Mouse (Mus musculus): ENCODE measurements around the gene Ube2v1. TPM values are rescaled to one million over a fixed set of nuclear protein-coding genes. Genes with fewer than 3 reads are reported as not detected.
"Not testable (repeated sequence)": the region's sequence is repeated elsewhere in the genome, so short reads cannot be mapped to it uniquely, and the experiment has no call there.

Ube2v1 gene
- polyA plus RNA-seq, 1 experiment from 2014 or later, result 209 TPM

DNA sequence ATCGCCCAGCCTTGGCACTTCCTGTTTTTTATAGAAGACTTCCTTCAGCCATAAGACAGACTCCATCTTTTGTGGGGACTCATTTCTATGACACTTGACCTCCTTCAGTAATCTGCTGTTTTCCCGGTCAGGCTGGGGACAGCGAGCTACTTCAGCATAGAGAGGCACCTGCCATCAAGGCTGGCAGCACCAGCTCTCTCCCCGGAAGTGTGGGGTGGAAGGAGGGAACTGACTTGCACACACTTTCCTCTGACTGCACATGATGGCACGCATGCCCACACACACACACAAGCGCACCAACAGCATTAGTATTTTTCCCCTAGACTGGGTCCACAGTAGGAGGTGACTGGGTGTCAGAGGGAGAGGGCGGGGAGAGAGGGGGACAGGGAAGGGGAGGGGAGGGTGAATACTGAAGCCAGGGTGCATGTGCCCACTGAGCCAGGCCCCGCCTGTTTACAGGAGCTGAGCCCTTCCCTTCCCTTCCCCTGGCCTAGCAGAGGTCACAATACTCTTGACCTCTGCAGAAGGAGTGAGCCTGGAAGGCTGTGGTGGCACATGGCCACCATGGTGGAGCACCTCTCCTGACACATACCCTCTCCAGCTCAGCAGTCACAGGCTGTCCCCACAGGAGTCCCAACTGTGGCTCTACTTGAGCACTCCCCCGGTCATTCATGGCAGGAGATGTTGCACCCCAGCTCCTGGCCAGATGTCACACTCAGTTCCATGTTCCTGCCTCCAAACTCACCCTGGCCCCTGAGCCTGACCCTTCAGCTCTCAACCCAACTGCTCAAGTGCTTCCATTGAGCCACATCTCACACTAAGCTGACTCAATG lies 10.4 kb downstream of the Ube2v1 start:
- no peak overlapping the region for H3K4me3 ChIP-seq (ENCODE audit: inconsistent target)
- peaks cover 13% of the 10 kb centered on the region for H3K36me3 ChIP-seq (ENCODE audit: inconsistent target)
- WGBS (ENCODE audit: missing documents), result 74% methylated on average over 8 of the region's 9 CpGs
- peaks cover 100% of the 10 kb centered on the region for H3K79me2 ChIP-seq (ENCODE audit: inconsistent target)
- no peak overlapping the region for H3K27ac ChIP-seq

DNA sequence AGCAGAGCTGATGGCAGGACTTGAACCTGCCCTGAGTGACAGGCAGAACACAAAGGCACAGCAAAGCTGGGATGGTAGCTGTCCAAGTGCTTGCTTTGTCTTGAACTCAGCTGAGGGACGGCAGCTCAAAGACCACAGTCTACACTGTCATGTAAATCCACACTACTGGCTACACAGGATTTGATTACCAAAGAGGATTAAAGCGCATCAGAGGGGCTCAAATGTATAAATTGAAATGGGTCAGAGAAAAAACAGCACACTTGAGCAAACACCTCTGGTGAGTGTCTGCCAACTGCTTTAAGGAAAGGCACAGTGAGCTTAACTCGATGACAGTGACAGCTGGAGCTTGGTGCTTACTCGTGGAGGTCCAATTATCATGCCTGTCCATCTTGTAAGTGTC lies 14.4 kb downstream of the Ube2v1 start:
- Histone ChIP-seq H3K27ac (no peak overlapping the region), H3K4me3 (ENCODE audit: inconsistent target) (no peak overlapping the region), H3K36me3 (ENCODE audit: inconsistent target) (peaks cover 44% of the 10 kb centered on the region), H3K79me2 (ENCODE audit: inconsistent target) (peaks cover 100% of the 10 kb centered on the region)
- WGBS (ENCODE audit: missing documents), result 91% methylated on average over 4 of the region's 4 CpGs

DNA sequence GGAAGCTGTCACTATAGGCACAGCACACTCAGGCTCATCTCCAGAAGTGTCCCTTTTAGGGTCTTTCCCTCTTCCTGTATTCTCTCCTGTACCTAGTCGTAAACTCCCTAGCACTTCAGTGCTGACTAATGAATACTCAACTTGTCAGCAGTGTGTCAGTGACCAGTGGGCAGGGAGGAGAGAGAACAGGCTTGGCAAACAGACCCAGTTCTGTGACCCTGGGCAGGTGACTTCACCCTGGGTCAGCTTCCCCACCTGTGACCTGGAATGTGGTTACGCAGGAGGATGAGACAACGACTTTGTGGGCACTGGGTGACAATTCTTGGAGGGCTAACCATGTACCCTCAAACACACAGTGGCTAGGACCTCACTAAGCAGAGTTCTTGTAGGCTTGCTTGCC lies 14.9 kb downstream of the Ube2v1 start:
- no peak overlapping the region for H3K4me3 ChIP-seq (ENCODE audit: inconsistent target)
- 93% methylated on average over 3 of the region's 3 CpGs for WGBS (ENCODE audit: missing documents)
- H3K27ac ChIP-seq, result no peak overlapping the region
- H3K79me2 ChIP-seq (ENCODE audit: inconsistent target), result peaks cover 100% of the 10 kb centered on the region
- H3K36me3 ChIP-seq (ENCODE audit: inconsistent target), result peaks cover 46% of the 10 kb centered on the region

- 100% methylated on average over 2 of the region's 7 CpGs for WGBS (ENCODE audit: missing documents)
- Histone ChIP-seq H3K36me3 (ENCODE audit: inconsistent target) (peaks cover 64% of the 10 kb centered on the region), H3K79me2 (ENCODE audit: inconsistent target) (peaks cover 81% of the 10 kb centered on the region)
- not testable (repeated sequence) for H3K4me3 ChIP-seq (ENCODE audit: inconsistent target); H3K27ac ChIP-seq
Measured at GRCm38 (mm10) chr2:167613335-167613734, 18.6 kb downstream of the Ube2v1 start.

DNA sequence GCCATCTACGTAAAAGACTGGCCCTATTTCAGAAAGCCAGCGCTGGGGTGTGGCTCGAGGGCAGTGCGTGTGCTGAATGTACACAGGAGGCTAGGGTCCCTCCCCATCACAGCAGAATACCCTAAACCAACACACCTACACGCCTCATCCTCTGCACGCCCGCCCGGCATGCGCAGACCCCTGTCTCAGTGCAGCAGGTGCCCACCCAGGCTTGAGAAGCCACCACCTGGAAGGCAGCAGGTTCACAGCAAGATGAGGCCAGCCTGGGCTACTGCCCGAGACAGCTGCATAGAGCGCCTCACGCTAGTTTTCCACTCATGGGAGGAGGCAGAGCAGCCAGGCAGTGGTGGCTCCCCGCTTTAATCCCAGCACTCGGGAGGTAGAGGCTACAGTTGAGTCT lies 19.8 kb downstream of the Ube2v1 start:
- 93% methylated on average over 12 of the region's 14 CpGs for WGBS (ENCODE audit: missing documents)
- H3K27ac ChIP-seq, result no peak overlapping the region
- no peak overlapping the region for H3K4me3 ChIP-seq (ENCODE audit: inconsistent target)
- H3K79me2 ChIP-seq (ENCODE audit: inconsistent target), result peaks cover 69% of the 10 kb centered on the region
- peaks cover 57% of the 10 kb centered on the region for H3K36me3 ChIP-seq (ENCODE audit: inconsistent target)

DNA sequence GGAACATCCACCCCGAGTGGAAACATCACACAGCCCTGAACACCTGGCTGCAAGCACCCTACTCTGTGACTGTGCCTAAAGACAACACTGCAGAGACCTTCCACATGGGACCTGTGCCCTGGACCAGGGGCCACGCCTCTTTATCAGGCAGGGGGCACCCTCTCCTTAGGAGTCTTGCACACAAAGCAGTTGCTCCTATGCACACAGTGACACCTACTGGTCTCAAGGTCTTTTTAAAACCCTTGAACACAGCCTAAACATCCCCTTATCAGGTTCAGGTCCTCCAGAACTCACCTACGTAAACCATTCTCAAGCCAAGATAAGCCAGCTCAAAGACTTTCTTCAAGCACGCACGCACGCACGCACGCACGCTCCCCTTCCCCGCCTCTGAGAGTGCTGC lies 20.6 kb downstream of the Ube2v1 start:
- H3K4me3 ChIP-seq (ENCODE audit: inconsistent target), result no peak overlapping the region
- peaks cover 61% of the 10 kb centered on the region for H3K79me2 ChIP-seq (ENCODE audit: inconsistent target)
- 98% methylated on average over 10 of the region's 10 CpGs for WGBS (ENCODE audit: missing documents)
- H3K27ac ChIP-seq, result no peak overlapping the region
- H3K36me3 ChIP-seq (ENCODE audit: inconsistent target), result peaks cover 49% of the 10 kb centered on the region

- H3K36me3 ChIP-seq (ENCODE audit: inconsistent target), result peaks cover 15% of the 10 kb centered on the region; the same call in 1 of the 2 replicates
- no peak overlapping the region for H3K27ac ChIP-seq
- no peak overlapping the region for H3K4me3 ChIP-seq (ENCODE audit: inconsistent target)
- H3K79me2 ChIP-seq (ENCODE audit: inconsistent target), result peaks cover 15% of the 10 kb centered on the region
- WGBS (ENCODE audit: missing documents), result 72% methylated on average over 4 of the region's 4 CpGs
Measured at GRCm38 (mm10) chr2:167606745-167607123, 25.2 kb downstream of the Ube2v1 start.

- H3K4me3 ChIP-seq (ENCODE audit: inconsistent target), result no peak overlapping the region
- 83% methylated on average over 16 of the region's 17 CpGs for WGBS (ENCODE audit: missing documents)
- H3K79me2 ChIP-seq (ENCODE audit: inconsistent target), result peaks cover 8% of the 10 kb centered on the region
- H3K36me3 ChIP-seq (ENCODE audit: inconsistent target), result peaks cover 15% of the 10 kb centered on the region; the same call in 1 of the 2 replicates
- no peak overlapping the region for H3K27ac ChIP-seq
Measured at GRCm38 (mm10) chr2:167605817-167606744, 25.8 kb downstream of the Ube2v1 start.

DNA sequence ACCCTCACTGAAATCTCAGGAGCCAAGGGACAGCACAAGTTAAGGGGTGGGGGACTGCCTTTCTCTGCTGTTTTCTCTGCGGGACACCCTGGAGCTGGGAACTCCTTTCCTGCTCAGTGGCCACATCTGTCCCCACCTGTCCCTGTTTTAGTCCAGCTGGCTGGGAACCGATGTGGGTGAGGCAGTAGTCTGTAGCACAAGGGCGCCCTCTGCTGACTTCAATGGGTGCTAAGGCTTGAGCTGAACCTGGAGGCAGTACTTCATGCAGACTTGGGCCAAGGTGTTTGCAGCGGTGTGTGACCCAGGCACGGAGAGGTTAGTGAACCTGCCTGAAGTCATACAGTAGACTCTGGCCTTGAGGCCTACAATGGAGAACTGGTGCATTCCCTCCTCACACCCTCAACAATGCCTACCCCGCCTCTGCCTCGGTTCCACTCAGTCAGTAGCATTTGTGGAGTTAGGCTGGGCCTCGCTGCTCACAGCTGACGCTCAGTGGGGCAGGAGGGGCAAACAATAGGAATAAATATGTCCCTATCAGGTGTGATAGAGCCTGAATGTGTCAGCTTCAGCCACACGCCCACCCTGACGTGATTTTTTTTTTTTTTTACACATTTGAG lies 26.6 kb downstream of the Ube2v1 start:
- Histone ChIP-seq H3K36me3 (ENCODE audit: inconsistent target) (peaks cover 12% of the 10 kb centered on the region; the same call in 1 of the 2 replicates), H3K27ac (no peak overlapping the region), H3K4me3 (ENCODE audit: inconsistent target) (no peak overlapping the region), H3K79me2 (ENCODE audit: inconsistent target) (peaks cover under 1% of the 10 kb centered on the region; the same call in 1 of the 2 replicates)
- 54% methylated on average over 11 of the region's 11 CpGs for WGBS (ENCODE audit: missing documents)

- no peak overlapping the region for H3K4me3 ChIP-seq (ENCODE audit: inconsistent target)
- no peak overlapping the region for H3K27ac ChIP-seq
- WGBS (ENCODE audit: missing documents), result 89% methylated on average over 5 of the region's 5 CpGs
- no peaks in the 10 kb centered on the region for H3K79me2 ChIP-seq (ENCODE audit: inconsistent target)
- no peaks in the 10 kb centered on the region for H3K36me3 ChIP-seq (ENCODE audit: inconsistent target)
Measured at GRCm38 (mm10) chr2:167602978-167603377, 28.9 kb downstream of the Ube2v1 start.

GRCm38 (mm10) chr2:167602364-167602763 lies 29.5 kb downstream of the Ube2v1 start:
- Histone ChIP-seq H3K4me3 (ENCODE audit: inconsistent target) (no peak overlapping the region), H3K36me3 (ENCODE audit: inconsistent target) (no peaks in the 10 kb centered on the region), H3K27ac (no peak overlapping the region), H3K79me2 (ENCODE audit: inconsistent target) (no peaks in the 10 kb centered on the region)
- WGBS (ENCODE audit: missing documents), result 76% methylated on average over 2 of the region's 2 CpGs

DNA sequence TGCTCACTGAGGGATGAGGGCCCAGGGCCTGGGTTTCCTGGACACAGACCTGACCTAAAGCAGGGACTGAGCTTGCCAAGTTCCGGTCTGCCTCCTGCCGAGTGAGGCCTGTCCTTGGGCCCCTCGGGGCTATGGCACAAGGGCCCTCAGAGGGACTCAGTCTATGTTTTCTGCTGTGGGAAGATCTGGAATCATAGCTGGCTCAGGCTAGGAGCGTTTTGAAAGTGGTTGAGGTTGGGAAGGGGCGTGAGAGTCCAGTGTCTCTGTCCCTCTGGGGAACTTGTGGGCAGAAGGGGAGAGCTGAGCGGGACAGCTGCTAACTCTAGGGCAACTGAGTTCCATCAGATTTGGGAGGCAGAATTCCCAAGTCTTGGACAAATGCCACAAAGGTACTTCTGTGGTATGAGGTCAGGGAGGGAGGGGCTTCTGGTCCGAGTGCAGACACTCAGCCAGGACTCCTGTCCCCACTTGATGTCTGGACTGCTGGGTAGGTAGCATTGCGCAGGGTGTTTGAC lies 31.4 kb downstream of the Ube2v1 start:
- Histone ChIP-seq H3K4me3 (ENCODE audit: inconsistent target) (no peak overlapping the region), H3K27ac (no peak overlapping the region), H3K36me3 (ENCODE audit: inconsistent target) (no peaks in the 10 kb centered on the region), H3K79me2 (ENCODE audit: inconsistent target) (no peaks in the 10 kb centered on the region)
- 90% methylated on average over 8 of the region's 8 CpGs for WGBS (ENCODE audit: missing documents)

- no peaks in the 10 kb centered on the region for H3K36me3 ChIP-seq (ENCODE audit: inconsistent target)
- H3K79me2 ChIP-seq (ENCODE audit: inconsistent target), result no peaks in the 10 kb centered on the region
- H3K4me3 ChIP-seq (ENCODE audit: inconsistent target), result no peak overlapping the region
- no peak overlapping the region for H3K27ac ChIP-seq
- WGBS (ENCODE audit: missing documents), result 79% methylated on average over 6 of the region's 6 CpGs
Measured at GRCm38 (mm10) chr2:167599917-167600316, 32.0 kb downstream of the Ube2v1 start.

DNA sequence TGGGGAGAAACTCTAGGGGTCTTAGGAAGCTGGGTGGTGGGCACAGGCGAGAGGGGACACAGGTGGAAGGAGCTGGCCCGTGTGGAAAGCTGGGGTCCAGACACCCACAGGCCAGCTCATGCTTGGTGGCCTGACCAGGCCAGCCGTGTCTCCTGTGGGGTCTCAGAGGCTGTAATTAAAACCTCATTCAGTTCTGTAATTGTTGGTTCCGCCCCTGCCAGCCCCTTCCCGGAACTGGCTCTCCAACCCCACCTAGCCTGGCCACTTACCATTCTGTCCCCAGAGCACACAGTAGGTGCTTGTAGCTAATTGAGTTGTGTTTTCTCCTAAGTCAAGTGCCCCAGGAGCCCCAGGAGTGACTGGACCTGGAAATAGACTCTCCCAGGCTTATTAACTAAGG lies 32.7 kb downstream of the Ube2v1 start:
- Histone ChIP-seq H3K79me2 (ENCODE audit: inconsistent target) (no peaks in the 10 kb centered on the region), H3K27ac (no peak overlapping the region), H3K4me3 (ENCODE audit: inconsistent target) (no peak overlapping the region), H3K36me3 (ENCODE audit: inconsistent target) (no peaks in the 10 kb centered on the region)
- WGBS (ENCODE audit: missing documents), result 86% methylated on average over 5 of the region's 5 CpGs
